Mouse (Mus musculus): Measurements from ENCODE around the gene Dner. TPM values are rescaled to one million over a fixed set of nuclear protein-coding genes. Genes with fewer than 3 reads are reported as not detected.

The Dner gene
- total and polyA plus RNA-seq, 3 experiments = not detected

- no peaks in the 10 kb centered on the region for H3K36me3 ChIP-seq (ENCODE audit: control insufficient read depth in 1 of 2, insufficient read depth in 2 of 2, low read length in 2 of 2)
- no peak overlapping the region for H3K4me3 ChIP-seq (ENCODE audit: control insufficient read depth in 1 of 2, insufficient read depth in 1 of 2, low read depth in 2 of 2, low read length in 2 of 2)
- H3K4me1 ChIP-seq (ENCODE audit: control insufficient read depth in 1 of 2, insufficient read depth in 2 of 2, low read length in 2 of 2) = no peaks in the 10 kb centered on the region
- no peaks in the 10 kb centered on the region for H3K9me3 ChIP-seq (replicated peaks; ENCODE audit: insufficient read depth, low read length)
- H3K27me3 ChIP-seq (ENCODE audit: control insufficient read depth in 1 of 2, insufficient read depth in 2 of 2, low read length in 2 of 2) = no peaks in the 10 kb centered on the region
- peak; percentile 3 for DNase-seq (ENCODE audit: low read depth, low spot score)
- no peak overlapping the region for H3K27ac ChIP-seq (ENCODE audit: control insufficient read depth, low read depth, low read length)
- TF ChIP-seq ETS1 (IDR thresholded peaks at IDR 0.05; ENCODE audit: low read depth, low read length) (no peak), E2F4 (IDR thresholded peaks at IDR 0.05; ENCODE audit: borderline replicate concordance, low read depth, low read length) (no peak), RAD21 (IDR thresholded peaks at IDR 0.05; ENCODE audit: low read depth, low read length) (peak; percentile 3), CTCF (IDR thresholded peaks at IDR 0.05 in 2 of 3, conservative IDR thresholded peaks at IDR 0.05 in 1 of 3; ENCODE audit: control insufficient read depth in 1 of 3, insufficient read depth in 1 of 3, low read depth in 2 of 3, low read length in 3 of 3, poor library complexity in 1 of 3, severe bottlenecking in 1 of 3) (peak in 2 of 3 experiments; percentile 15 to 16; a peak in 1 of 6 replicates), UBTF (IDR thresholded peaks at IDR 0.05; ENCODE audit: borderline replicate concordance, insufficient read depth, low read depth, low read length) (no peak)
- H3K9ac ChIP-seq (ENCODE audit: control insufficient read depth, low read depth, low read length, poor library complexity, severe bottlenecking) = no peak overlapping the region
- H3K79me2 ChIP-seq (ENCODE audit: control insufficient read depth, insufficient read depth, low read length, poor library complexity) = no peaks in the 10 kb centered on the region
Measured at GRCm38 (mm10) chr1:84581812-84582211, 114.2 kb downstream of the Dner start.

GRCm38 (mm10) chr1:84561841-84562240 lies 134.2 kb downstream of the Dner start:
- Histone ChIP-seq H3K36me3 (ENCODE audit: control insufficient read depth in 1 of 2, insufficient read depth in 2 of 2, low read length in 2 of 2) (no peaks in the 10 kb centered on the region), H3K4me1 (ENCODE audit: control insufficient read depth in 1 of 2, insufficient read depth in 2 of 2, low read length in 2 of 2) (no peaks in the 10 kb centered on the region), H3K4me3 (ENCODE audit: control insufficient read depth in 1 of 2, insufficient read depth in 1 of 2, low read depth in 2 of 2, low read length in 2 of 2) (no peak overlapping the region), H3K9me3 (replicated peaks; ENCODE audit: insufficient read depth, low read length) (no peaks in the 10 kb centered on the region), H3K27me3 (ENCODE audit: control insufficient read depth in 1 of 2, insufficient read depth in 2 of 2, low read length in 2 of 2) (no peaks in the 10 kb centered on the region), H3K9ac (ENCODE audit: control insufficient read depth, low read depth, low read length, poor library complexity, severe bottlenecking) (no peak overlapping the region), H3K79me2 (ENCODE audit: control insufficient read depth, insufficient read depth, low read length, poor library complexity) (no peaks in the 10 kb centered on the region), H3K27ac (ENCODE audit: control insufficient read depth, low read depth, low read length) (no peak overlapping the region)
- no peak for DNase-seq (ENCODE audit: low read depth, low spot score)
- TF ChIP-seq MYC (IDR thresholded peaks at IDR 0.05; ENCODE audit: low read depth, low read length) = no peak
- TF ChIP-seq GABPA (IDR thresholded peaks at IDR 0.05; ENCODE audit: low read depth, low read length) = no peak
- TF ChIP-seq GATA1 (IDR thresholded peaks at IDR 0.05; ENCODE audit: low read depth, low read length) = no peak
- TF ChIP-seq NRF1 (IDR thresholded peaks at IDR 0.05; ENCODE audit: insufficient read depth, low read depth, low read length, poor library complexity, severe bottlenecking) = no peak
- TF ChIP-seq CHD1 (IDR thresholded peaks at IDR 0.05; ENCODE audit: low read depth, low read length) = no peak
- TF ChIP-seq SIN3A (IDR thresholded peaks at IDR 0.05; ENCODE audit: low read length) = no peak
- TF ChIP-seq MAFK (IDR thresholded peaks at IDR 0.05; ENCODE audit: borderline replicate concordance, low read depth, low read length) = no peak
- TF ChIP-seq USF1 (IDR thresholded peaks at IDR 0.05; ENCODE audit: low read depth, low read length) = no peak
- no peak for TF ChIP-seq TAL1 (IDR thresholded peaks at IDR 0.05; ENCODE audit: low read length)
- no peak for TF ChIP-seq ZKSCAN1 (IDR thresholded peaks at IDR 0.05; ENCODE audit: low read depth, low read length)
- TF ChIP-seq USF2 (IDR thresholded peaks at IDR 0.05; ENCODE audit: borderline replicate concordance in 1 of 2, insufficient read depth in 1 of 2, low read depth in 1 of 2, low read length in 2 of 2) = no peak
- TF ChIP-seq TCF12 (IDR thresholded peaks at IDR 0.05; ENCODE audit: low read depth, low read length) = no peak
- TF ChIP-seq CTCF (IDR thresholded peaks at IDR 0.05 in 2 of 3, conservative IDR thresholded peaks at IDR 0.05 in 1 of 3; ENCODE audit: control insufficient read depth in 1 of 3, insufficient read depth in 1 of 3, low read depth in 2 of 3, low read length in 3 of 3, poor library complexity in 1 of 3, severe bottlenecking in 1 of 3) = no peak
- TF ChIP-seq POLR2AphosphoS5 (IDR thresholded peaks at IDR 0.05; ENCODE audit: borderline replicate concordance, low read depth, low read length) = no peak
- no peak for TF ChIP-seq NELFE (IDR thresholded peaks at IDR 0.05; ENCODE audit: low read depth, low read length)
- TF ChIP-seq POLR2AphosphoS2 (IDR thresholded peaks at IDR 0.05; ENCODE audit: low read length) = no peak
- TF ChIP-seq ELF1 (IDR thresholded peaks at IDR 0.05; ENCODE audit: low read depth, low read length) = no peak
- TF ChIP-seq CHD2 (IDR thresholded peaks at IDR 0.05; ENCODE audit: low read length) = no peak
- TF ChIP-seq RAD21 (IDR thresholded peaks at IDR 0.05; ENCODE audit: low read depth, low read length) = no peak
- no peak for TF ChIP-seq E2F4 (IDR thresholded peaks at IDR 0.05; ENCODE audit: borderline replicate concordance, low read depth, low read length)

Measured in MEL (cell line).